Mouse (Mus musculus) stomach, postnatal 0 days (tissue): ENCODE results near the gene B3gnt8. TPM values are rescaled to one million over a fixed set of nuclear protein-coding genes. Genes with fewer than 3 reads are reported as not detected.

Experiments
- ATAC-seq: fragments of 200-750 bp; cut with Nextera tagmentation; 2 replicates; pipeline ENCODE4 v1.8.0; 2017; ENCODE audit not compliant: low FRiP score, low TSS enrichment
- DNase-seq: peaks from one replicate; pipeline ENCODE4 v3.0.0-alpha.2; 2016; ENCODE audit warnings: low spot score
- H3K27ac ChIP-seq: fragments of 300-500 bp; sonication (generic); replicated peaks from 2 replicates; pipeline ENCODE4 v1.5.1; 2014; ENCODE audit warnings: mild to moderate bottlenecking, control low read depth
- H3K27me3 ChIP-seq: fragments of 300-500 bp; sonication (generic); 2 replicates; pipeline ENCODE4 v1.6.1; 2014; ENCODE audit warnings: low read length; ENCODE audit not compliant: control insufficient read depth, insufficient read depth
- H3K36me3 ChIP-seq: fragments of 300-500 bp; sonication (generic); 2 replicates; pipeline ENCODE4 v1.6.1; 2014; ENCODE audit warnings: low read length, mixed read lengths; ENCODE audit not compliant: control insufficient read depth, insufficient read depth
- H3K4me1 ChIP-seq: fragments of 300-500 bp; sonication (generic); replicated peaks from 2 replicates; pipeline ENCODE4 v1.6.1; 2014; ENCODE audit warnings: antibody characterized with exemption; ENCODE audit not compliant: control insufficient read depth, insufficient read depth
- H3K4me2 ChIP-seq: fragments of 300-500 bp; sonication (generic); replicated peaks from 2 replicates; pipeline ENCODE4 v1.6.1; 2014; ENCODE audit warnings: low read depth, mild to moderate bottlenecking, control low read depth, moderate library complexity
- H3K4me3 ChIP-seq: fragments of 300-500 bp; sonication (generic); 2 replicates; pipeline ENCODE4 v1.5.1; 2014; ENCODE audit warnings: low read depth, low read length, control low read depth
- H3K9ac ChIP-seq: fragments of 300-500 bp; sonication (generic); 2 replicates; pipeline ENCODE4 v1.6.1; 2014; ENCODE audit warnings: mild to moderate bottlenecking, low read length, control low read depth, mixed read lengths
- H3K9me3 ChIP-seq: fragments of 300-500 bp; sonication (generic); 2 replicates; pipeline ENCODE4 v1.6.1; 2016; ENCODE audit warnings: low read length; ENCODE audit not compliant: control insufficient read depth
- CTCF ChIP-seq: IDR thresholded peaks from 2 replicates; pipeline ENCODE4 v1.5.1; 2016; ENCODE audit warnings: antibody characterized with exemption, low read depth, mild to moderate bottlenecking, moderate library complexity
- EP300 ChIP-seq: optimal IDR thresholded peaks from 2 replicates; pipeline ENCODE3; 2016; ENCODE audit warnings: antibody characterized with exemption
- WGBS: fragments of 180-500 bp; shearing (Covaris S2); extraction: QIAGEN DNeasy Blood & Tissue Kit; methylation state at CpG from one replicate; pipeline ENCODE4 v1.1.7; 2014; 5-methylcytosine and 5-hydroxymethylcytosine counted together
- polyA plus RNA-seq: library from polyadenylated mRNA; unstranded; fragments of >200 nt; fragmentation: Nextera tagmentation; extraction: Ambion mirVana; gene quantifications from 2 replicates; pipeline ENCODE4 v1.2.1, GENCODE M21; 2015

The B3gnt8 gene
- polyA plus RNA-seq, 1 experiment from 2014 or later = 6.5 TPM

DNA sequence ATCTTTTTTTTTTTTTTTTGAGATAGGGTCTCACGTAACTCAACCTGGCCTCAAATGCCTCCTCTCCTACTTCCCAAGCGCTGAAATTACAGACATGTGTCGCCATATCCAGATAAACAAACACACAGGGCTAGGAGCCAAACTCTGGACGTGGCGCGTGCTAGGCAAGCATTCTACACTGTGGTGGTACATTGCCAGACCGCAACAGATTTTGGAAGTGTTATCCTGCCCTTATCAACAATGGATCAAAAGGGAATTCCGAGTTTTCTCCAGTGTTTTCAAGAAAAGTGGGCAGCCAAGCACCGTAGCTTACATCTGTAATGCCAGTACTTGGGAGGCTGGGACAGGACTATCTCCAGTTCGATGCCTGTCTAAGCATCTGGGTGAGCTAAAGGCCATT is 31.3 kb downstream of the B3gnt8 start:
- no peaks in the 10 kb centered on the region for H3K36me3 ChIP-seq
- peak overlapping the region; percentile 64 for H3K4me2 ChIP-seq
- 0 out of 2 replicates have a peak, but pooled peaks cover 2% of the 10 kb centered on the region for H3K4me1 ChIP-seq
- H3K27me3 ChIP-seq = no peaks in the 10 kb centered on the region
- 24% methylated on average over 10 of the region's 10 CpGs for WGBS
- H3K4me3 ChIP-seq = peak overlapping the region; percentile 47
- peak overlapping the region; percentile 56 for H3K9ac ChIP-seq
- H3K9me3 ChIP-seq = no peaks in the 10 kb centered on the region
- TF ChIP-seq CTCF (no peak), EP300 (no peak)
- H3K27ac ChIP-seq = peak overlapping the region; percentile 45; the same call in 1 of the 2 replicates
- no peak for ATAC-seq
- no peak for DNase-seq

DNA sequence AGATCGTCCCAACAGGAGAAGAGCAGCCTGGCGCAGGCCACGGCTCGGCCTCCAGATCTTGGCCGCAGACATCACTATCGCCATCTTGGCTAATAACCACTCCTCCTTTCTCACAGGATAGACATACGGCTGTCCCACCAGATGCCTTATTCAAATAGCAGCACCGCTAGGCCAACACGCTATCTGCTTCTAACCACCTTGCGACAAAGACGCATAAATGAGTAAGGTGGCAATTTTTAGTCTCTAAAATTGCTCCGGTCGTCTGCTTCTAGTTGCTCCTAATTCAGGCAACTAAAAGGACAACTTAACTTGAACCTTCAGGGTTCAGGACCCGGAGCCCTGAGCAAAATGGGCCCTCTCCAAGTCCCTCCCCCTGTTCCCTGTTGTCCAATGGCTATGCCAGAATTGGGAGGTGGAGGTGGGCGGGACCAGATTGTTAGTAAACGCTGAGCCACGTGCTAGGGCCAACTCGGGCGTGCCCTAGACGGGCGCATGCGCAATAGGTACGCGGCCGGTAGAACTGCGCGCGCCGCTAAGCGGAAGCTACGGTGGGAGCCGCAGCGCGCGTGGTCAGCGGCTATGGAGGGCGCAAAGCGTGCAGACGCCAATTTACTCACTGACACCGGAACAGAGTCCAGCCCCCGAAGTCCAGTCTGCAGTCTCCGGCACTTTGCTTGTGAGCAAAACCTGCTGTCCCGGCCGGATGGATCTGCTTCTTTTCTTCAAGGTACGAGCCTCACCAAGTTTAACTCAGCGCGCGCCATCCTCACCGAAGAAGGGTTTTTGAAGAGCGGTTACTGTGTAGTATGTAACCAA is 32.4 kb downstream of the B3gnt8 start, which contains the start of the genes Bckdha and Exosc5:
Gene Bckdha, minus strand, starts transcription at position 325 of the 816 bp plus-strand sequence.
Gene Exosc5, plus strand, starts transcription at position 508 of the 816 bp plus-strand sequence.
- H3K4me2 ChIP-seq = peak within 1 kb of the TSS; percentile 73
- ATAC-seq (peak; percentile 98), DNase-seq (peak; percentile 99)
- peak within 1 kb of the TSS; percentile 59 for H3K27ac ChIP-seq
- H3K9ac ChIP-seq = peak within 1 kb of the TSS; percentile 70
- no peaks in the 10 kb centered on the region for H3K27me3 ChIP-seq
- peak; percentile 98 for TF ChIP-seq EP300
- no peak; the same call in 1 of the 2 replicates for TF ChIP-seq CTCF
- H3K9me3 ChIP-seq = no peaks in the 10 kb centered on the region
- WGBS = under 1% methylated on average over 50 of the region's 50 CpGs
- 0 out of 2 replicates have a peak, but pooled peaks cover 2% of the 10 kb centered on the region for H3K4me1 ChIP-seq
- peak within 1 kb of the TSS; percentile 66 for H3K4me3 ChIP-seq
- no peaks in the 10 kb centered on the region for H3K36me3 ChIP-seq

DNA sequence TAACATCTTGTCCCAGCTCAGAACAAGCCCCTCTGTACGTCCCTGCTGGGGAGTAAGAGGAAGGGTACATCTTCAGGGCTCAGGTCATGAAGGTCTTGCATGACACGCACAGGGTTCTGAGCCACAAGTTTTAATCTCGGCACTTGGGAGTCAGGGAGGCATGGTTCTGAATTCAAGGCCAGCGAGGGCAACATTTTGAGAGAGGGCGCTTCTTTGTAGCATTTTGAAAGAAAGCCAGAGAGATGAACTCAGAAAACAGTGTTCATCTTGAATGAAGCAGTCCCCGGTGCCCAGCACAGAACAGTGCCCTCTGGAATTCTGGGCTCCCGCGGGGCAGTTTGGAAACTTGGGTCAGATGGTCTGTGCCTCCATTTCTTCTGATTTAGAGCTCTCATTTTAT is 39.9 kb downstream of the B3gnt8 start:
- ATAC-seq (no peak), DNase-seq (no peak)
- H3K27me3 ChIP-seq = no peaks in the 10 kb centered on the region
- no peak for TF ChIP-seq CTCF
- no peak for TF ChIP-seq EP300
- no peaks in the 10 kb centered on the region for H3K4me1 ChIP-seq
- H3K4me2 ChIP-seq = no peak overlapping the region
- WGBS = 93% methylated on average over 8 of the region's 8 CpGs
- no peaks in the 10 kb centered on the region for H3K9me3 ChIP-seq
- no peak overlapping the region for H3K9ac ChIP-seq
- 0 out of 2 replicates have a peak, but pooled peaks cover 5% of the 10 kb centered on the region for H3K36me3 ChIP-seq
- no peak overlapping the region for H3K27ac ChIP-seq
- no peak overlapping the region for H3K4me3 ChIP-seq

GRCm38 (mm10) chr7:25669158-25669557 is 42.7 kb downstream of the B3gnt8 start:
- Histone ChIP-seq H3K4me2 (no peak overlapping the region), H3K9me3 (no peaks in the 10 kb centered on the region), H3K4me1 (no peaks in the 10 kb centered on the region), H3K27me3 (no peaks in the 10 kb centered on the region), H3K36me3 (0 out of 2 replicates have a peak, but pooled peaks cover 5% of the 10 kb centered on the region), H3K27ac (no peak overlapping the region), H3K9ac (no peak overlapping the region), H3K4me3 (no peak overlapping the region)
- no peak for DNase-seq
- no peak for TF ChIP-seq CTCF
- TF ChIP-seq EP300 = no peak
- ATAC-seq = no peak
- WGBS = 85% methylated on average over 10 of the region's 10 CpGs

- Histone ChIP-seq H3K4me1 (no peaks in the 10 kb centered on the region), H3K27ac (no peak overlapping the region), H3K9ac (no peak overlapping the region), H3K9me3 (no peaks in the 10 kb centered on the region), H3K4me2 (no peak overlapping the region), H3K36me3 (0 out of 2 replicates have a peak, but pooled peaks cover 5% of the 10 kb centered on the region), H3K4me3 (no peak overlapping the region), H3K27me3 (no peaks in the 10 kb centered on the region)
- DNase-seq (no peak), ATAC-seq (no peak)
- no peak for TF ChIP-seq EP300
- no peak for TF ChIP-seq CTCF
- 76% methylated on average over 9 of the region's 9 CpGs for WGBS
Observed at GRCm38 (mm10) chr7:25669631-25670030, 43.2 kb downstream of the B3gnt8 start.

DNA sequence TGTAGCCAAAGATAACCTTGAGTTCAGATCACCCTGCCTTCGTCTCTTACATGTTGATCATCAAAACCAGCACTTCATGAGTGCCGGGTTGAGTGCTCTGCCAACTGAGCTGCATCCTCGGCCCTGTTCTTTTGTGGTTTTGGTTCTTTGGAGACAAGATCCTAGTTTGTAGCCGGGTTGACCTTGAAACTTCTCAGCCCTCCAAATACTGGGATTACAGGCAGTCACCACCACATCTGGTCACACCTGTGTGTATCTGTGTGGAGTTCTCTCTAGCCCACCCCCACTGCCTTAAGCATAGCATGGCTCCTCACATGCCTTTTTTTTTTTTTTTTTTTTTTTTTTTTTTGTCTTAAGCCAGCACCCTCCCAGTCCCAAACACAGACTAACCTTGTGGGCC is 43.6 kb downstream of the B3gnt8 start:
- ATAC-seq (no peak), DNase-seq (no peak)
- TF ChIP-seq EP300 = no peak
- no peak for TF ChIP-seq CTCF
- Histone ChIP-seq H3K4me1 (0 out of 2 replicates have a peak, but pooled peaks cover 1% of the 10 kb centered on the region), H3K9ac (no peak overlapping the region), H3K27ac (no peak overlapping the region), H3K36me3 (0 out of 2 replicates have a peak, but pooled peaks cover 5% of the 10 kb centered on the region), H3K4me2 (no peak overlapping the region), H3K9me3 (no peaks in the 10 kb centered on the region), H3K27me3 (no peaks in the 10 kb centered on the region), H3K4me3 (no peak overlapping the region)
- WGBS = 89% methylated on average over 4 of the region's 4 CpGs
